Mouse (Mus musculus) ES-E14 (cell line): ENCODE results near the gene Hnrnpc. TPM values are rescaled to one million over a fixed set of nuclear protein-coding genes. Genes with fewer than 3 reads are reported as not detected.

Experiments used
- DNase-seq: peaks from one replicate; pipeline ENCODE4 v3.0.0-alpha.2; 2013; ENCODE audit warnings: low read depth, low spot score
- H3K27ac ChIP-seq: 2 replicates; pipeline ENCODE4 v1.5.1; 2012; ENCODE audit warnings: low read depth, mild to moderate bottlenecking, low read length, moderate library complexity, mixed read lengths; ENCODE audit not compliant: poor library complexity, insufficient read depth, severe bottlenecking
- H3K36me3 ChIP-seq: 2 replicates; pipeline ENCODE4 v1.6.1; 2012; ENCODE audit warnings: mild to moderate bottlenecking, low read length, moderate library complexity, mixed read lengths; ENCODE audit not compliant: control insufficient read depth, poor library complexity, insufficient read depth, severe bottlenecking
- H3K4me1 ChIP-seq, 2 experiments: fragments of 150-350 bp in 1 of 2; sonication (generic) in 1 of 2; 2 replicates each; pipeline ENCODE4 v1.6.1; 2012; ENCODE audit warnings: low read length in 2 of 2, mild to moderate bottlenecking in 1 of 2, mixed read lengths in 1 of 2; ENCODE audit not compliant: control insufficient read depth in 2 of 2, insufficient read depth in 2 of 2, poor library complexity in 1 of 2
- H3K4me3 ChIP-seq, 2 experiments: fragments of 150-350 bp in 1 of 2; sonication (generic) in 1 of 2; 2 replicates each; pipeline ENCODE4 v1.5.1; 2012; ENCODE audit warnings: low read length in 2 of 2, low read depth in 1 of 2, mild to moderate bottlenecking in 1 of 2, mixed read lengths in 1 of 2; ENCODE audit not compliant: insufficient read depth in 1 of 2, poor library complexity in 1 of 2, severe bottlenecking in 1 of 2
- H3K9ac ChIP-seq: 2 replicates; pipeline ENCODE4 v1.6.1; 2012; ENCODE audit warnings: low read depth, mild to moderate bottlenecking, low read length, mixed read lengths; ENCODE audit not compliant: poor library complexity, insufficient read depth, severe bottlenecking
- H3K9me3 ChIP-seq: fragments of 150-350 bp; sonication (generic); 2 replicates; pipeline ENCODE4 v1.6.1; 2012; ENCODE audit warnings: low read depth, mild to moderate bottlenecking, low read length; ENCODE audit not compliant: control insufficient read depth, insufficient read depth
- CHD2 ChIP-seq: IDR thresholded peaks from 2 replicates; pipeline ENCODE4 v1.6.1; 2014; ENCODE audit warnings: mild to moderate bottlenecking, low read depth, low read length, inconsistent platforms
- HCFC1 ChIP-seq: IDR thresholded peaks from 2 replicates; pipeline ENCODE4 v1.6.1; 2012; ENCODE audit warnings: low read length, inconsistent platforms, borderline replicate concordance; ENCODE audit not compliant: insufficient read depth
- MAFK ChIP-seq: IDR thresholded peaks from 2 replicates; pipeline ENCODE4 v1.6.1; 2014; ENCODE audit warnings: mild to moderate bottlenecking, low read depth, low read length, inconsistent platforms; ENCODE audit not compliant: insufficient read depth
- ZC3H11A ChIP-seq: IDR thresholded peaks from 2 replicates; pipeline ENCODE4 v1.6.1; 2012; ENCODE audit warnings: low read depth, mild to moderate bottlenecking, inconsistent platforms, low read length, borderline replicate concordance
- ZNF384 ChIP-seq: IDR thresholded peaks from 2 replicates; pipeline ENCODE4 v1.6.1; 2012; ENCODE audit warnings: low read depth, low read length, inconsistent platforms
- in situ Hi-C, 2 experiments: fragments of 600-800 bp; cut with MboI; formaldehyde crosslinking; loops; one replicate each; pipeline ENCODE4 v1.15.1; 2025; ENCODE audit warnings: low sequenced_read_pairs in 2 of 2, inconsistent platforms in 1 of 2; ENCODE audit not compliant: unreplicated experiment in 2 of 2
- total RNA-seq: library from RNA; depleted of rRNA; stranded (reverse); fragments of 300-350 nt; gene quantifications from 2 replicates; pipeline ENCODE4 v1.2.3, GENCODE M21; 2012

Hnrnpc gene
- total RNA-seq, 1 experiment, result 267 TPM

- in situ Hi-C loops, result no loop called here
- Histone ChIP-seq H3K9ac (no peak overlapping the region), H3K4me1 (no peaks in the 10 kb centered on the region; a peak in 1 of 4 replicates), H3K4me3 (no peak overlapping the region), H3K9me3 (no peaks in the 10 kb centered on the region), H3K27ac (no peak overlapping the region), H3K36me3 (peaks cover 20% of the 10 kb centered on the region)
- TF ChIP-seq CHD2 (no peak), ZNF384 (no peak), HCFC1 (no peak), ZC3H11A (no peak), MAFK (no peak)
- DNase-seq, result no peak
These were observed 9.3 kb downstream of the Hnrnpc start for GRCm38 (mm10) chr14:52094533-52094932.

DNA sequence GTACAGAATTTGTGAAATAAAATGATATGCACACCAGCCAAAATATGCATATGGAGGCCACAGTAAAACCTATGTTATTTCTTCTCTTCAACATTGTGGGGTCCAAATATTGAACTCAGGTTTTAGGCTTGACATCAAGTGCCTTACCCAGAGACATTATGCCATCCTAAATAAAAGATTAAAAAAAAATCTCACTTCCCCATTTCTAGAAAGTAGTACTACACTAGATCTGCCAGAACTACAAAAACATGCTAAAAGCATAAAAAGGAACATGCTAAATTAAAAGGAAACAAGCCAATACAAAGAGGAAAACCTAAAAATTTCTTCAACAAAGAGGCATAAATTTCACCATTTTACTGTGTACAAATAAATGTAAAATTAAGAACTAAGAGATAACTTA lies 20.7 kb downstream of the Hnrnpc start:
- Histone ChIP-seq H3K4me1 (peaks cover 0 to 5% of the 10 kb centered on the region in 2 experiments; a peak in 1 of 4 replicates), H3K4me3 (no peak overlapping the region), H3K9ac (no peak overlapping the region), H3K36me3 (peaks cover 11% of the 10 kb centered on the region; the same call in 1 of the 2 replicates), H3K9me3 (no peaks in the 10 kb centered on the region), H3K27ac (no peak overlapping the region)
- no peak for DNase-seq
- TF ChIP-seq MAFK (no peak), ZNF384 (no peak), ZC3H11A (no peak), HCFC1 (no peak), CHD2 (no peak)
- in situ Hi-C loops, result no loop called here

GRCm38 (mm10) chr14:52071599-52072137 lies 32.2 kb downstream of the Hnrnpc start:
- peaks cover 15% of the 10 kb centered on the region for H3K36me3 ChIP-seq
- in situ Hi-C loops, result no loop called here
- no peaks in the 10 kb centered on the region for H3K9me3 ChIP-seq
- H3K4me3 ChIP-seq, result no peak overlapping the region
- DNase-seq, result no peak
- H3K9ac ChIP-seq, result no peak overlapping the region
- peaks cover 16 to 19% of the 10 kb centered on the region in 2 experiments for H3K4me1 ChIP-seq
- H3K27ac ChIP-seq, result peak overlapping the region; percentile 6
- TF ChIP-seq CHD2 (no peak), ZNF384 (no peak), HCFC1 (no peak), MAFK (no peak), ZC3H11A (no peak)

DNA sequence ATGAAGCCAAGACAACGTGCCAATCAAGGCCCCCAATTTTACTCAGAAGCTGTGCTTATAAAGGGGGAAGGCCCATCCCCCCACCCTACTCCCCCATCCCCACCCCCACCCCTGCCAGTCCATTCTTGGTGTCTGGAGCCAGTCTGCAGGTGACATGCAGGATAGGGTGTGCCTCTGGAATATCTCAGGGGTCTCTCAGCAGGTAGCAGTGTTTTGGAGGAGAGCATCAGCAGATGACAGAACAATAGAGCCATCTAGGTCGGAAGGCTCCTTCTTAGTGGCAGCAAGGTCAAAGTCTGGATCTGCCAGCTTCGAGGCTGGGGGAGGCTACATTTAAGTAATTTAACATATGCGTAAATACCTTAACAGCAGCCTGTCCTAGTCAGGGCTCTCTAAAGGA lies 37.7 kb downstream of the Hnrnpc start:
- Histone ChIP-seq H3K4me1 (peaks cover 28 to 36% of the 10 kb centered on the region in 2 experiments), H3K9me3 (no peaks in the 10 kb centered on the region), H3K36me3 (no peaks in the 10 kb centered on the region), H3K4me3 (no peak overlapping the region), H3K27ac (peak overlapping the region; percentile 100), H3K9ac (peak overlapping the region; percentile 48)
- DNase-seq, result peak; percentile 68
- TF ChIP-seq ZNF384 (no peak), CHD2 (peak; percentile 37), HCFC1 (no peak)
- in situ Hi-C loops, result no loop called here

DNA sequence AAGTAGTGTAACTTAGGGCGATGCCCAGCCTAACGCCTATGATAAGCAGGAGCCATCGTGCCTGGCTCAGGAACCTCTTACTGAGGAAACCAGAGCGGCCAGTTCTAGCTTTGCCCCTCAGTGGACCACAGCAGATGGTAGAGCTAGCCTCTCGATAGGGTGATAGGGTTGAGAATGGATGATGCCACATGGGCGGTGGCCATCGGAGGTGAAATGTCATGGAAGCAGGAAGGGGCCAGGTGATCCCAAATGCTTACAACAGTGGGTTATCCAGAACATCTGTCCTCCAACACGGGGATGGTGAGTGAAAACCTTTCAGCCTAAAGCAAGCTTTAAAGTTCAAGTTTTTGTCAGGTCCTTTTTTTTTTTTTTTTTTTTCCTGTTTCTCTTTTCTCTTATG lies 42.0 kb downstream of the Hnrnpc start:
- DNase-seq, result no peak
- Histone ChIP-seq H3K4me3 (no peak overlapping the region), H3K4me1 (peaks cover 20 to 27% of the 10 kb centered on the region in 2 experiments), H3K9ac (0 out of 2 replicates have a peak overlapping the region, but pooled peaks have one; percentile 35), H3K36me3 (no peaks in the 10 kb centered on the region), H3K9me3 (no peaks in the 10 kb centered on the region), H3K27ac (peak overlapping the region; percentile 16; the same call in 1 of the 2 replicates)
- in situ Hi-C loops, result no loop called here
- TF ChIP-seq ZNF384, result no peak
- no peak for TF ChIP-seq ZC3H11A
- TF ChIP-seq CHD2, result no peak
- no peak for TF ChIP-seq HCFC1
- TF ChIP-seq MAFK, result no peak
